Mouse (Mus musculus): ENCODE results near the gene Ebf1. TPM values are rescaled to one million over a fixed set of nuclear protein-coding genes. Genes with fewer than 3 reads are reported as not detected.

Gene Ebf1
- polyA plus RNA-seq, 1 experiment from 2014 or later = 10.0 TPM

DNA sequence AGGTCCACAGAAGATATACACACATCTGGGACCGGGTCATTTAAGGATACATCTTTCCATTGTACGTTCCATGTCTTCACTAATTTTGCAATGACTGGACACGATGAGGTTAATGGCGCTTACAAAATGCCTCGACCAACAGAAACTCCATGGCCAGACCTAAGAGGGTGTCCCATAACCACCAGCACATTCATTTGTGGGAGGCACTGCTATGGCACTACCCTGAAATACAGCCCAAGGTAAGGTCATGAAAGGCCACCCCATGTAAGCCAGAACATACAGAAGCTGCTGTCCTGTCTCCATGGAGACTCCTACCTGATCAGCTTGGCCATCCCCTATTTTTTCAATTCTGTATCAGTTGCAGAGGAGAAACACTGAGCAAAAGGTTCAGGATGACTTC is 391.6 kb downstream of the Ebf1 start:
- ATAC-seq (replicated peaks; ENCODE audit: low FRiP score, low TSS enrichment, low read depth) = no peak
- Histone ChIP-seq H3K27ac (ENCODE audit: low read depth) (no peak overlapping the region), H3K9ac (ENCODE audit: low read length) (no peak overlapping the region), H3K4me2 (ENCODE audit: low read length) (no peak overlapping the region), H3K36me3 (ENCODE audit: control insufficient read depth, insufficient read depth, low read length) (no peaks in the 10 kb centered on the region), H3K4me1 (replicated peaks; ENCODE audit: control insufficient read depth, insufficient read depth, low read length) (0 out of 2 replicates have a peak, but pooled peaks cover 3% of the 10 kb centered on the region), H3K9me3 (ENCODE audit: control insufficient read depth, low read length) (no peaks in the 10 kb centered on the region), H3K27me3 (replicated peaks; ENCODE audit: control insufficient read depth, insufficient read depth, low read length) (no peaks in the 10 kb centered on the region), H3K4me3 (ENCODE audit: low read depth, low read length) (no peak overlapping the region)
- no peak for DNase-seq (ENCODE audit: low spot score)
- 89% methylated on average over 5 of the region's 5 CpGs for WGBS

GRCm38 (mm10) chr11:45012081-45012480 is 395.0 kb downstream of the Ebf1 start:
- WGBS = 81% methylated on average over 1 of the region's 1 CpGs
- Histone ChIP-seq H3K4me1 (replicated peaks; ENCODE audit: control insufficient read depth, insufficient read depth, low read length) (no peaks in the 10 kb centered on the region), H3K9ac (ENCODE audit: low read length) (no peak overlapping the region), H3K9me3 (ENCODE audit: control insufficient read depth, low read length) (no peaks in the 10 kb centered on the region), H3K36me3 (ENCODE audit: control insufficient read depth, insufficient read depth, low read length) (no peaks in the 10 kb centered on the region), H3K4me2 (ENCODE audit: low read length) (no peak overlapping the region), H3K27ac (ENCODE audit: low read depth) (no peak overlapping the region), H3K27me3 (replicated peaks; ENCODE audit: control insufficient read depth, insufficient read depth, low read length) (no peaks in the 10 kb centered on the region), H3K4me3 (ENCODE audit: low read depth, low read length) (no peak overlapping the region)
- no peak for DNase-seq (ENCODE audit: low spot score)
- no peak for ATAC-seq (replicated peaks; ENCODE audit: low FRiP score, low TSS enrichment, low read depth)

DNA sequence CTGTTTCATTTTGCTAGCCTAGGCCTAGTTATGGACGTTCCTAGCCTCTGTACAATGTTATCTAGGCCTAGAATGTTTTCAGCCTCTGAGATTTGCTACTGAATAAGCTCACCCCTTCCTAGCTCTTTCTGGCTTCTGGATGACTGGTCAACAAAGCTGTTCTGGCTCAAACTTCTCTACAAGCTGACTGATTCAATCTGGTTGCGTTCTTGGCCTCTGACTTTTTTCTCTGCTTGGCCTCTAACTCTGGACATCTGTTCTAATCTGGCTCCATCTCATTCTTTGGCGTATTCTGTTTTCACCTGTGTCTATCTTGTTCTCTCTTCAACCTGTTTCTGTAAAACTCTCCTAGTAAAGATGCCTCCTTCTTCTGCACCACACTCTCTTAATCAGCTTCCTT is 400.4 kb downstream of the Ebf1 start:
- ATAC-seq (replicated peaks; ENCODE audit: low FRiP score, low TSS enrichment, low read depth) (no peak), DNase-seq (ENCODE audit: low spot score) (no peak)
- Histone ChIP-seq H3K27ac (ENCODE audit: low read depth) (no peak overlapping the region), H3K9me3 (ENCODE audit: control insufficient read depth, low read length) (no peaks in the 10 kb centered on the region), H3K36me3 (ENCODE audit: control insufficient read depth, insufficient read depth, low read length) (no peaks in the 10 kb centered on the region), H3K9ac (ENCODE audit: low read length) (no peak overlapping the region), H3K27me3 (replicated peaks; ENCODE audit: control insufficient read depth, insufficient read depth, low read length) (no peaks in the 10 kb centered on the region), H3K4me3 (ENCODE audit: low read depth, low read length) (no peak overlapping the region), H3K4me1 (replicated peaks; ENCODE audit: control insufficient read depth, insufficient read depth, low read length) (no peaks in the 10 kb centered on the region), H3K4me2 (ENCODE audit: low read length) (no peak overlapping the region)
- 76% methylated on average over 3 of the region's 3 CpGs for WGBS

DNA sequence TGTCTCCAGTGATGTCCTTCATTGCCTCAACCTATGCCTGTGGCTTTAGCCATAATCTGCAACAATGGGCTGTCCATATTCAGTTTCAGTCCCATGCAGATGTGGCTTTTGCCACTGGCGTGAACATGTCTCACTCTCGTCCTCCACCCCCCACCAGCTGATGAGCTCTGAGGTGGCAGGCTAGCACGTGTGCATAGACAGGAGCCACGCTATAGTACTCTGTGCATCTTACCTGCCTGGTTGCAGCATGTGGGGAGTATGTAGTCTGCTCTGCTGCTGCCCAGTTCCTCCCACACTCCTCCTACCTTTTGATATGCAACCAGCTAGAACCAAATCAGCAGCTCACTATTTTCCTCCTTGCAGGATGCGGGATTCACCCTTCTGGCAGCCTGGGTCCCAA is 408.9 kb downstream of the Ebf1 start:
- H3K36me3 ChIP-seq (ENCODE audit: control insufficient read depth, insufficient read depth, low read length) = no peaks in the 10 kb centered on the region
- no peak for DNase-seq (ENCODE audit: low spot score)
- WGBS = 95% methylated on average over 5 of the region's 5 CpGs
- 0 out of 2 replicates have a peak, but pooled peaks cover 6% of the 10 kb centered on the region for H3K4me1 ChIP-seq (replicated peaks; ENCODE audit: control insufficient read depth, insufficient read depth, low read length)
- no peaks in the 10 kb centered on the region for H3K27me3 ChIP-seq (replicated peaks; ENCODE audit: control insufficient read depth, insufficient read depth, low read length)
- H3K4me3 ChIP-seq (ENCODE audit: low read depth, low read length) = no peak overlapping the region
- no peak overlapping the region for H3K27ac ChIP-seq (ENCODE audit: low read depth)
- no peaks in the 10 kb centered on the region for H3K9me3 ChIP-seq (ENCODE audit: control insufficient read depth, low read length)
- no peak overlapping the region for H3K9ac ChIP-seq (ENCODE audit: low read length)
- H3K4me2 ChIP-seq (ENCODE audit: low read length) = no peak overlapping the region
- ATAC-seq (replicated peaks; ENCODE audit: low FRiP score, low TSS enrichment, low read depth) = no peak

GRCm38 (mm10) chr11:45026674-45027073 is 409.6 kb downstream of the Ebf1 start:
- ATAC-seq (replicated peaks; ENCODE audit: low FRiP score, low TSS enrichment, low read depth) = no peak
- H3K4me3 ChIP-seq (ENCODE audit: low read depth, low read length) = no peak overlapping the region

DNA sequence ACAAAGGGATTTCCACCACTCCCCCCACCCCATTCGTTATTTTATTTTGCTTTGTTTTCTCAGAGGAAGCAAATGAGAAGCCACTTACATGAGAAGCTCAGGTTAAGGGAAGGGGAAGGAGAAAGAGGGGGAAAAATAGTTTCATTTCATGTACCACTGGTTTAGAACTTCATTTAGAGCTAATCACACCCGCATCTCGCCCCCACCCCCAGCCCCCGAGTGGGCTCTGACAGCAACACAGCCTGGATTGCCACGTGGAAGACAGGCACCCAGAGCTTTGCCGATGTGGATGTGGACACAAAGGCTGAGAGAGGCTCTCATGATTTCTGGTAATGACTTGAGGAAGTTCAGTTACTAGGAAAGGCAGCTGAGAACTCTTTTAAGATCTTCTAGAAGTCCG is 410.0 kb downstream of the Ebf1 start:
- H3K36me3 ChIP-seq (ENCODE audit: control insufficient read depth, insufficient read depth, low read length) = no peaks in the 10 kb centered on the region
- DNase-seq (ENCODE audit: low spot score) = no peak
- no peak overlapping the region for H3K27ac ChIP-seq (ENCODE audit: low read depth)
- no peak overlapping the region for H3K9ac ChIP-seq (ENCODE audit: low read length)
- peak overlapping the region; percentile 23 for H3K4me2 ChIP-seq (ENCODE audit: low read length)
- H3K9me3 ChIP-seq (ENCODE audit: control insufficient read depth, low read length) = no peaks in the 10 kb centered on the region
- no peak for ATAC-seq (replicated peaks; ENCODE audit: low FRiP score, low TSS enrichment, low read depth)
- H3K27me3 ChIP-seq (replicated peaks; ENCODE audit: control insufficient read depth, insufficient read depth, low read length) = no peaks in the 10 kb centered on the region
- 56% methylated on average over 7 of the region's 7 CpGs for WGBS
- 0 out of 2 replicates have a peak, but pooled peaks cover 6% of the 10 kb centered on the region for H3K4me1 ChIP-seq (replicated peaks; ENCODE audit: control insufficient read depth, insufficient read depth, low read length)
- no peak overlapping the region for H3K4me3 ChIP-seq (ENCODE audit: low read depth, low read length)

More at GRCm38 (mm10) chr11:45026674-45027073, 409.6 kb downstream of the Ebf1 start:
- no peaks in the 10 kb centered on the region for H3K36me3 ChIP-seq (ENCODE audit: control insufficient read depth, insufficient read depth, low read length)
- H3K4me2 ChIP-seq (ENCODE audit: low read length) = peak overlapping the region; percentile 23
- H3K9me3 ChIP-seq (ENCODE audit: control insufficient read depth, low read length) = no peaks in the 10 kb centered on the region
- H3K27me3 ChIP-seq (replicated peaks; ENCODE audit: control insufficient read depth, insufficient read depth, low read length) = no peaks in the 10 kb centered on the region
- H3K27ac ChIP-seq (ENCODE audit: low read depth) = no peak overlapping the region
- WGBS = 19% methylated on average over 11 of the region's 11 CpGs
- H3K9ac ChIP-seq (ENCODE audit: low read length) = no peak overlapping the region
- 0 out of 2 replicates have a peak, but pooled peaks cover 6% of the 10 kb centered on the region for H3K4me1 ChIP-seq (replicated peaks; ENCODE audit: control insufficient read depth, insufficient read depth, low read length)
- DNase-seq (ENCODE audit: low spot score) = no peak

DNA sequence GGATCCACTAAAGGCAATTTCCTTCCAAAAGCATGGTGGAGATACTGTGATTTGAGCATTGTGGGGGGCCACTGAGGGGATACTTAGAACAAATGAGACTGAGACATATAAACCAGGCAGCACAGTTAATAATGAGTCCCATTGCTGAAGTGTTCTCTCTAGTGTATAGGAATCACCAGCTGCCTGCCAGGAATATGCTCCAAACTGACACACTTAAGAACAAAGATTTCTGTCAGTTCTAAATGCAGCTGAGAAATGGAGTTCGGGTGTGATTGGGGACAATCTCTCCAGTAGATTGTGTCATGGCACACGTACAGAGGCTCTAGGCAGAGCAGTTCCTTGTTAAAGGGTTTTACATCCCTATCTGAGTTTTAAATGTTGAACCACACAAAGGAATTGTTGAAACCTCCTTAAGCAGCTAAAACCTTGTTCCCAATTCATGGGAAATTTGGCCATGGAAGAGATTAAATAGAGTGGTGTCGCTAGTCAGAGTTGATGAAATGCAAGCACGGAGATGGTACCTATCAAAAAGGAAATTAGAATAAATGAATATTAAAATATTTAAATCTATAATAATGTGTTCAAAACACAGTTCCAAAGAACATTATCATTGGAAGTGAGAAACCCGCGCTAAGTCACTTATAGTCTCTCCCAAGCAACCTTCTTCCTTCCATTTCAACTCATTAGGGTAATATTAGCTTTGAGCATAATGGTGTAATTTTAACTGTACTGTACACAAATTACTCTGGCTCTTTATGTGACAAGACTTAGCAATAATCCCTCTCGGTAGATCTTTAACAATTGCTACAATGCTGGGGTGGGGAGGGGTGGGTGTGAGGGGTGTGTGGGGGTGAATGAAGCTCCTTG is 438.9 kb downstream of the Ebf1 start:
- Histone ChIP-seq H3K27ac (ENCODE audit: low read depth) (no peak overlapping the region), H3K4me1 (replicated peaks; ENCODE audit: control insufficient read depth, insufficient read depth, low read length) (no peaks in the 10 kb centered on the region), H3K27me3 (replicated peaks; ENCODE audit: control insufficient read depth, insufficient read depth, low read length) (no peaks in the 10 kb centered on the region), H3K4me2 (ENCODE audit: low read length) (no peak overlapping the region), H3K9ac (ENCODE audit: low read length) (no peak overlapping the region), H3K4me3 (ENCODE audit: low read depth, low read length) (no peak overlapping the region), H3K36me3 (ENCODE audit: control insufficient read depth, insufficient read depth, low read length) (no peaks in the 10 kb centered on the region), H3K9me3 (ENCODE audit: control insufficient read depth, low read length) (no peaks in the 10 kb centered on the region)
- 89% methylated on average over 7 of the region's 7 CpGs for WGBS
- ATAC-seq (replicated peaks; ENCODE audit: low FRiP score, low TSS enrichment, low read depth) (no peak), DNase-seq (ENCODE audit: low spot score) (no peak)
